Mouse (Mus musculus) myocyte (in vitro differentiated cells): Measurements from ENCODE around the gene Ccdc172. TPM values are rescaled to one million over a fixed set of nuclear protein-coding genes. Genes with fewer than 3 reads are reported as not detected.

Experiments used
- H3K27me3 ChIP-seq: one replicate; pipeline ENCODE4 v1.6.1; 2011; ENCODE audit not compliant: control insufficient read depth, insufficient read depth, insufficient read length
- H3K36me3 ChIP-seq: one replicate; pipeline ENCODE4 v1.6.1; 2011; ENCODE audit not compliant: control insufficient read depth, insufficient read depth
- H3K4me2 ChIP-seq: one replicate; pipeline ENCODE4 v1.6.1; 2011; ENCODE audit warnings: low read depth, control low read depth
- H3K4me3 ChIP-seq: one replicate; pipeline ENCODE4 v1.5.1; 2011; ENCODE audit warnings: mild to moderate bottlenecking, control low read depth, moderate library complexity
- H3K79me2 ChIP-seq: one replicate; pipeline ENCODE4 v1.6.1; 2011; ENCODE audit not compliant: control insufficient read depth, insufficient read depth
- H3ac ChIP-seq: one replicate; pipeline ENCODE4 v1.6.1; 2011; ENCODE audit not compliant: control insufficient read depth, insufficient read length
- CEBPB ChIP-seq: IDR thresholded peaks from 2 replicates; pipeline ENCODE4 v1.6.1; 2011; ENCODE audit warnings: mild to moderate bottlenecking, moderate library complexity; ENCODE audit not compliant: poor library complexity, insufficient read depth, severe bottlenecking
- E2F4 ChIP-seq: IDR thresholded peaks from one replicate; pipeline ENCODE4 v1.6.1; 2011; ENCODE audit warnings: mild to moderate bottlenecking, control low read depth, moderate library complexity; ENCODE audit not compliant: insufficient read depth
- MAX ChIP-seq: IDR thresholded peaks from one replicate; pipeline ENCODE4 v1.6.1; 2011; ENCODE audit warnings: low read depth, mild to moderate bottlenecking, control low read depth
- MYOD1 ChIP-seq, 3 experiments: IDR thresholded peaks; one replicate each; pipeline ENCODE4 v1.6.1; 2011; ENCODE audit warnings: control low read depth in 2 of 3, low read depth in 2 of 3, mild to moderate bottlenecking in 2 of 3, moderate library complexity in 1 of 3; ENCODE audit not compliant: insufficient read length in 2 of 3, control insufficient read depth in 1 of 3
- MYOG ChIP-seq, 3 experiments: IDR thresholded peaks; one replicate each; pipeline ENCODE4 v1.6.1; 2011; ENCODE audit warnings: control low read depth in 2 of 3, low read depth in 2 of 3, mild to moderate bottlenecking in 2 of 3; ENCODE audit not compliant: insufficient read length in 2 of 3, control insufficient read depth in 1 of 3, insufficient read depth in 1 of 3
- POLR2A ChIP-seq: IDR thresholded peaks from one replicate; pipeline ENCODE4 v1.6.1; 2011; ENCODE audit warnings: low read depth, mild to moderate bottlenecking, control low read depth, moderate library complexity; ENCODE audit not compliant: insufficient read length
- POLR2AphosphoS2 ChIP-seq: IDR thresholded peaks from one replicate; pipeline ENCODE4 v1.6.1; 2011; ENCODE audit warnings: low read depth, control low read depth; ENCODE audit not compliant: insufficient read length
- REST ChIP-seq: IDR thresholded peaks from one replicate; pipeline ENCODE4 v1.6.1; 2011; ENCODE audit warnings: mild to moderate bottlenecking, control low read depth, moderate library complexity; ENCODE audit not compliant: insufficient read depth, insufficient read length
- SRF ChIP-seq: IDR thresholded peaks from one replicate; pipeline ENCODE4 v1.6.1; 2011; ENCODE audit warnings: low read depth; ENCODE audit not compliant: control insufficient read depth, insufficient read length
- TCF12 ChIP-seq: IDR thresholded peaks from one replicate; pipeline ENCODE4 v1.6.1; 2011; ENCODE audit warnings: mild to moderate bottlenecking, control low read depth; ENCODE audit not compliant: poor library complexity, insufficient read depth, severe bottlenecking
- TCF3 ChIP-seq: IDR thresholded peaks from one replicate; pipeline ENCODE4 v1.6.1; 2011; ENCODE audit warnings: low read depth, control low read depth; ENCODE audit not compliant: insufficient read length
- USF1 ChIP-seq: IDR thresholded peaks from one replicate; pipeline ENCODE4 v1.6.1; 2011; ENCODE audit warnings: low read depth, mild to moderate bottlenecking, control low read depth, moderate library complexity
- polyA plus RNA-seq: library from polyadenylated mRNA; unstranded; fragments of >200 nt; fragmentation: generic; extraction: Trizol; gene quantifications from one replicate; pipeline ENCODE4 v1.2.1, GENCODE M21; 2012; ENCODE audit warnings: missing spikeins

The Ccdc172 gene
- polyA plus RNA-seq, 1 experiment: not detected

GRCm38 (mm10) chr19:58590251-58590936 is 78.6 kb downstream of the Ccdc172 start:
- Histone ChIP-seq H3K27me3 (no peaks in the 10 kb centered on the region), H3K4me2 (no peak overlapping the region), H3K4me3 (no peak overlapping the region), H3ac (no peak overlapping the region), H3K36me3 (no peaks in the 10 kb centered on the region), H3K79me2 (no peaks in the 10 kb centered on the region)
- no peak for TF ChIP-seq E2F4
- no peak for TF ChIP-seq POLR2AphosphoS2
- no peak for TF ChIP-seq MYOG (IDR thresholded peaks at IDR 0.05; ENCODE audit: control insufficient read depth in 1 of 3, insufficient read depth in 1 of 3, insufficient read length in 2 of 3, low read depth in 2 of 3)
- no peak for TF ChIP-seq MYOD1 (IDR thresholded peaks at IDR 0.05; ENCODE audit: control insufficient read depth in 1 of 3, insufficient read length in 2 of 3, low read depth in 2 of 3)
- TF ChIP-seq SRF: no peak
- no peak for TF ChIP-seq REST
- TF ChIP-seq TCF12: no peak
- TF ChIP-seq POLR2A: no peak
- no peak for TF ChIP-seq MAX
- TF ChIP-seq TCF3: no peak
- no peak for TF ChIP-seq USF1
- TF ChIP-seq CEBPB: no peak

- Histone ChIP-seq H3K36me3 (no peaks in the 10 kb centered on the region), H3K27me3 (no peaks in the 10 kb centered on the region), H3K4me2 (no peak overlapping the region), H3ac (no peak overlapping the region), H3K4me3 (no peak overlapping the region), H3K79me2 (no peaks in the 10 kb centered on the region)
- TF ChIP-seq POLR2A: no peak
- TF ChIP-seq SRF: no peak
- TF ChIP-seq TCF12: no peak
- TF ChIP-seq POLR2AphosphoS2: no peak
- TF ChIP-seq USF1: no peak
- no peak for TF ChIP-seq MAX
- TF ChIP-seq MYOG (IDR thresholded peaks at IDR 0.05; ENCODE audit: control insufficient read depth in 1 of 3, insufficient read depth in 1 of 3, insufficient read length in 2 of 3, low read depth in 2 of 3): no peak
These were observed 88.6 kb downstream of the Ccdc172 start for GRCm38 (mm10) chr19:58600381-58600780.

Other genes with a start within 250 kb of the Ccdc172 start
- 4.6 TPM for gene Gfra1, start 56.1 kb upstream of the Ccdc172 start, polyA plus RNA-seq
- not detected for gene Pnlip, start 140.5 kb downstream of the Ccdc172 start, polyA plus RNA-seq
- not detected for gene Pnliprp1, start 216.9 kb downstream of the Ccdc172 start, polyA plus RNA-seq
- gene Pnliprp2, start 247.7 kb downstream of the Ccdc172 start, polyA plus RNA-seq: not detected